Mouse (Mus musculus) megakaryocyte, embryonic 14.5 days (primary cell): Measurements from ENCODE around the gene Lrrc27.

ENCODE experiments used
- FLI1 ChIP-seq: IDR thresholded peaks from 2 replicates; pipeline ENCODE4 v1.6.1; 2012; ENCODE audit warnings: low read length, inconsistent platforms, mixed read lengths
- GATA1 ChIP-seq: IDR thresholded peaks from 3 replicates; pipeline ENCODE4 v1.6.1; 2012; ENCODE audit warnings: mixed read lengths, low read length, inconsistent platforms, borderline replicate concordance

DNA sequence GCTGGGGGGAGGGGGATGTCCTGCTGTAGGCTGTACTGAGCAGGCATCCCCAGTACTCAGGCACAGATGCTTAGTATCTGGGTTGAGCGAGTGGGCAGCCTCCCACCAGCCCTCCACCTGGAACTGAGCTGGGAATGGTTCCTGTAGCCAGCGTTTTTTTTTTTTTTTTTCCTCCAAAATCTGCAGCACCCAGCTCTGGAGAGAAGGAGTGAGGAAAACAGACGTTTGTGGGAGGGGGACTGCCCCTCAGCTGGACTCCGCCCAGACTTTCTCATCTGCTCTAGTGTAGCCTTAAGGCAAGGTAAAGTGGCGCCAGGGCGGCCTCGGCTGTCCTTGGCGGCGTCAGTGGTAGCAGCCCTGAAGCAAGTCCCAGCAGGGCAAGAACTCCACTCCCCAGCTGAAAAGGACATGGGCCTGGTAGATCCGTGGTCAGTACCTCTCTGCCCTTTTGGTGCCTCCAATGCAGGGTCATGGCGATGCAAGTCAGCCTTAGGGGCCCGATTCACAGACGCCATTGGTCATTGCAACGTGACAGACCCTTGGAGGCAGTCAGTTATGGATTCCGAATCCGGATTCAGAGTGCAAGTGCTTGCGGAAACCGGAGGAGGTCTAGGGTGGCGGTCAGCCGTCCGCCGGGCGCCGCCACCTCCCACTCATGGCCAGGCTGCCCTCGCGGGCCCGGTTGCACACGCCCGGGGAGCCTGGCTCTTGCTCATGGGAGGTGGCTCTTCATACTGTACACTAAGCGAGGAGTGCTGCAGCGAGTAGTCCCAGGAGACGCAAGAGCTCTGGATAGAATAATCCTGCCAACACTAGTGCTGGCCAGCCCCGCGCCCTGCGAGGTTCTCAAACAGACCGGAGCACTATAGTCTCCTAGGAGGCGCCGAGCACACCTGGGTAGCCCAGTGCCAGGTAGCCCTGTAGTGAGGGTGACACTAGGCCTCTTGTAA is 34.4 kb downstream of the Lrrc27 start:
- TF ChIP-seq GATA1 (no peak), FLI1 (no peak)
